Mouse (Mus musculus) kidney, embryonic 15.5 days (tissue): ENCODE results near the gene Usp7. TPM values are rescaled to one million over a fixed set of nuclear protein-coding genes. Genes with fewer than 3 reads are reported as not detected.

Source experiments
- ATAC-seq: fragments of 200-750 bp; cut with Nextera tagmentation; replicated peaks from 2 replicates; pipeline ENCODE4 v1.8.0; 2017; ENCODE audit warnings: moderate TSS enrichment; ENCODE audit not compliant: low FRiP score
- H3K27ac ChIP-seq: fragments of 300-500 bp; sonication (generic); 2 replicates; pipeline ENCODE4 v1.5.1; 2015; ENCODE audit warnings: mild to moderate bottlenecking, inconsistent platforms
- H3K27me3 ChIP-seq: fragments of 300-500 bp; sonication (generic); 2 replicates; pipeline ENCODE4 v1.6.1; 2015; ENCODE audit warnings: inconsistent platforms
- H3K36me3 ChIP-seq: fragments of 300-500 bp; sonication (generic); 2 replicates; pipeline ENCODE4 v1.6.1; 2015; ENCODE audit warnings: inconsistent platforms
- H3K4me1 ChIP-seq: fragments of 300-500 bp; sonication (generic); 2 replicates; pipeline ENCODE4 v1.6.1; 2015; ENCODE audit warnings: inconsistent platforms
- H3K4me2 ChIP-seq: fragments of 300-500 bp; sonication (generic); 2 replicates; pipeline ENCODE4 v1.6.1; 2015; ENCODE audit warnings: moderate library complexity, mild to moderate bottlenecking, inconsistent platforms
- H3K4me3 ChIP-seq: fragments of 300-500 bp; sonication (generic); replicated peaks from 2 replicates; pipeline ENCODE4 v1.5.1; 2015; ENCODE audit warnings: mild to moderate bottlenecking, inconsistent platforms
- H3K9ac ChIP-seq: fragments of 300-500 bp; sonication (generic); 2 replicates; pipeline ENCODE4 v1.6.1; 2015; ENCODE audit warnings: mild to moderate bottlenecking, inconsistent platforms
- H3K9me3 ChIP-seq: fragments of 300-500 bp; sonication (generic); replicated peaks from 2 replicates; pipeline ENCODE4 v1.6.1; 2016; ENCODE audit warnings: inconsistent platforms
- WGBS: fragments of 180-500 bp; shearing (Covaris S2); methylation state at CpG from one replicate; pipeline ENCODE4 v1.1.7; 2015; ENCODE audit warnings: mixed read lengths; 5-methylcytosine and 5-hydroxymethylcytosine counted together
- polyA plus RNA-seq: library from polyadenylated mRNA; unstranded; fragments of >200 nt; fragmentation: Nextera tagmentation; extraction: Ambion mirVana; gene quantifications from 2 replicates; pipeline ENCODE4 v1.2.1, GENCODE M21; 2015

Usp7 gene
- polyA plus RNA-seq, 1 experiment from 2014 or later, result 31.3 TPM

- Histone ChIP-seq H3K27ac (no peak overlapping the region), H3K4me2 (no peak overlapping the region), H3K9me3 (no peaks in the 10 kb centered on the region), H3K4me3 (no peak overlapping the region), H3K9ac (no peak overlapping the region), H3K36me3 (no peaks in the 10 kb centered on the region), H3K27me3 (no peaks in the 10 kb centered on the region), H3K4me1 (no peaks in the 10 kb centered on the region)
- no peak for ATAC-seq
- WGBS, result 79% methylated on average over 4 of the region's 4 CpGs
Observed at GRCm38 (mm10) chr16:8822586-8822985, 30.5 kb upstream of the Usp7 start.

GRCm38 (mm10) chr16:8821429-8821828 lies 29.3 kb upstream of the Usp7 start:
- Histone ChIP-seq H3K4me3 (no peak overlapping the region), H3K36me3 (no peaks in the 10 kb centered on the region), H3K4me2 (no peak overlapping the region), H3K27me3 (no peaks in the 10 kb centered on the region), H3K9me3 (no peaks in the 10 kb centered on the region), H3K4me1 (no peaks in the 10 kb centered on the region), H3K9ac (no peak overlapping the region), H3K27ac (no peak overlapping the region)
- WGBS, result 78% methylated on average over 1 of the region's 1 CpGs
- no peak for ATAC-seq

- no peak for ATAC-seq
- H3K4me1 ChIP-seq, result no peaks in the 10 kb centered on the region
- no peak overlapping the region for H3K4me2 ChIP-seq
- no peak overlapping the region for H3K27ac ChIP-seq
- no peaks in the 10 kb centered on the region for H3K9me3 ChIP-seq
- H3K36me3 ChIP-seq, result no peaks in the 10 kb centered on the region
- WGBS, result 79% methylated on average over 4 of the region's 4 CpGs
- no peak overlapping the region for H3K4me3 ChIP-seq
- H3K27me3 ChIP-seq, result no peaks in the 10 kb centered on the region
- no peak overlapping the region for H3K9ac ChIP-seq
Observed at GRCm38 (mm10) chr16:8817872-8818271, 25.8 kb upstream of the Usp7 start.

- no peak for ATAC-seq
- Histone ChIP-seq H3K27ac (no peak overlapping the region), H3K4me2 (no peak overlapping the region), H3K9me3 (no peaks in the 10 kb centered on the region), H3K4me3 (no peak overlapping the region), H3K36me3 (no peaks in the 10 kb centered on the region), H3K9ac (no peak overlapping the region), H3K27me3 (no peaks in the 10 kb centered on the region), H3K4me1 (no peaks in the 10 kb centered on the region)
- WGBS, result 92% methylated on average over 14 of the region's 14 CpGs
Observed at GRCm38 (mm10) chr16:8810399-8811127, 18.5 kb upstream of the Usp7 start.

- H3K9me3 ChIP-seq, result no peaks in the 10 kb centered on the region
- H3K36me3 ChIP-seq, result no peaks in the 10 kb centered on the region
- no peak overlapping the region for H3K4me2 ChIP-seq
- H3K4me3 ChIP-seq, result no peak overlapping the region
- 21% methylated on average over 4 of the region's 4 CpGs for WGBS
- no peak for ATAC-seq
- no peak overlapping the region for H3K9ac ChIP-seq
- H3K27me3 ChIP-seq, result no peaks in the 10 kb centered on the region
- H3K4me1 ChIP-seq, result no peaks in the 10 kb centered on the region
- H3K27ac ChIP-seq, result no peak overlapping the region
Observed at GRCm38 (mm10) chr16:8806703-8807102, 14.6 kb upstream of the Usp7 start.

GRCm38 (mm10) chr16:8795906-8796305 lies 3.8 kb upstream of the Usp7 start:
- Histone ChIP-seq H3K27ac (no peak overlapping the region), H3K9me3 (no peaks in the 10 kb centered on the region), H3K4me2 (no peak overlapping the region), H3K4me3 (no peak overlapping the region), H3K9ac (no peak overlapping the region), H3K4me1 (no peaks in the 10 kb centered on the region), H3K36me3 (no peaks in the 10 kb centered on the region), H3K27me3 (no peaks in the 10 kb centered on the region)
- WGBS, result 37% methylated on average over 2 of the region's 2 CpGs
- no peak for ATAC-seq

GRCm38 (mm10) chr16:8794952-8795351 lies 2.8 kb upstream of the Usp7 start:
- Histone ChIP-seq H3K36me3 (no peaks in the 10 kb centered on the region), H3K4me2 (no peak overlapping the region), H3K4me3 (no peak overlapping the region), H3K4me1 (no peaks in the 10 kb centered on the region), H3K9me3 (no peaks in the 10 kb centered on the region), H3K27me3 (no peaks in the 10 kb centered on the region), H3K9ac (no peak overlapping the region), H3K27ac (no peak overlapping the region)
- WGBS, result 5% methylated on average over 3 of the region's 3 CpGs
- ATAC-seq, result no peak

GRCm38 (mm10) chr16:8790886-8791285 lies 1.2 kb downstream of the Usp7 start:
- Histone ChIP-seq H3K4me1 (no peaks in the 10 kb centered on the region; the same call in 1 of the 2 replicates), H3K36me3 (no peaks in the 10 kb centered on the region), H3K27me3 (no peaks in the 10 kb centered on the region), H3K9me3 (no peaks in the 10 kb centered on the region), H3K27ac (no peak overlapping the region), H3K4me3 (no peak overlapping the region), H3K9ac (no peak overlapping the region), H3K4me2 (no peak overlapping the region)
- 83% methylated on average over 4 of the region's 4 CpGs for WGBS
- ATAC-seq, result no peak

GRCm38 (mm10) chr16:8784753-8785152 lies 7.4 kb downstream of the Usp7 start:
- H3K4me3 ChIP-seq, result no peak overlapping the region
- no peak overlapping the region for H3K9ac ChIP-seq
- no peaks in the 10 kb centered on the region for H3K9me3 ChIP-seq
- H3K4me2 ChIP-seq, result no peak overlapping the region
- no peaks in the 10 kb centered on the region; the same call in 1 of the 2 replicates for H3K4me1 ChIP-seq
- no peak overlapping the region for H3K27ac ChIP-seq
- no peaks in the 10 kb centered on the region for H3K36me3 ChIP-seq
- 58% methylated on average over 3 of the region's 3 CpGs for WGBS
- no peak for ATAC-seq
- H3K27me3 ChIP-seq, result no peaks in the 10 kb centered on the region

- no peak for ATAC-seq
- no peaks in the 10 kb centered on the region; the same call in 1 of the 2 replicates for H3K4me1 ChIP-seq
- no peaks in the 10 kb centered on the region for H3K9me3 ChIP-seq
- 86% methylated on average over 16 of the region's 16 CpGs for WGBS
- no peak overlapping the region for H3K4me3 ChIP-seq
- H3K36me3 ChIP-seq, result no peaks in the 10 kb centered on the region
- H3K4me2 ChIP-seq, result no peak overlapping the region
- H3K27me3 ChIP-seq, result no peaks in the 10 kb centered on the region
- no peak overlapping the region for H3K27ac ChIP-seq
- H3K9ac ChIP-seq, result no peak overlapping the region
Observed at GRCm38 (mm10) chr16:8783198-8783913, 8.8 kb downstream of the Usp7 start.

GRCm38 (mm10) chr16:8781660-8782059 lies 10.4 kb downstream of the Usp7 start:
- no peaks in the 10 kb centered on the region for H3K4me1 ChIP-seq
- 95% methylated on average over 2 of the region's 2 CpGs for WGBS
- no peaks in the 10 kb centered on the region for H3K36me3 ChIP-seq
- no peak overlapping the region for H3K4me3 ChIP-seq
- no peak overlapping the region for H3K27ac ChIP-seq
- H3K9me3 ChIP-seq, result no peaks in the 10 kb centered on the region
- no peak overlapping the region for H3K4me2 ChIP-seq
- no peaks in the 10 kb centered on the region for H3K27me3 ChIP-seq
- no peak overlapping the region for H3K9ac ChIP-seq
- no peak for ATAC-seq

GRCm38 (mm10) chr16:8781191-8781590 lies 10.9 kb downstream of the Usp7 start:
- Histone ChIP-seq H3K9ac (no peak overlapping the region), H3K27me3 (no peaks in the 10 kb centered on the region), H3K27ac (no peak overlapping the region), H3K4me1 (no peaks in the 10 kb centered on the region), H3K9me3 (no peaks in the 10 kb centered on the region), H3K36me3 (no peaks in the 10 kb centered on the region), H3K4me3 (no peak overlapping the region), H3K4me2 (no peak overlapping the region)
- 71% methylated on average over 6 of the region's 6 CpGs for WGBS
- no peak for ATAC-seq
